Mouse (Mus musculus): ENCODE measurements around the gene Paqr3.

DNA sequence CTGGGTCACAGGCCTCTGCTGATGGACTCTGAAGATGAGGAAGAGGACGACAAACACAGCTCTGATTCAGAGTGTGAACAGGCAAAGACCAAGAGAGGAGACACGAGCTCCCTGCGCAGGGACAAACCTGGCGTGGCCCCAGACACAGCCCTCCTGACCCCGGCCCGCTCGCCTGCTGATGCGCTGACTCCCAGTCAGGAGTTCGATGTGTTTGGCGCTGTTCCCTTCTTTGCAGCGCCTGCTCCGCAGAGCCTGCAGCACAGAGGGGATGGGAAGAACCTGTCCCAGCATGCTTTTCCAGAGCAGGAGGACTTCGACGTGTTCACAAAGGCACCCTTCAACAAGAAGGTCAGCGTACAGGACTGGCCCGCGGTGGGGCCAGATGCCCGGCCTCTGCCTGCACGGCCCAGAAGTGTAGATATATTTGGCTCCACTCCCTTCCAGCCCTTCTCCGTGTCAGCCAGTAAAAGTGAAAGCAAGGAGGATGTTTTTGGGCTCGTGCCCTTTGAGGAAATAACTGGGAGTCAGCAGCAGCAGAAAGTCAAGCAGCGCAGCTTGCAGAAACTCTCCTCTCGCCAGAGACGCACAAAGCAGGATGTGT, 24.3 kb downstream of the Paqr3 start:
- TF ChIP-seq CTCF (IDR thresholded peaks at IDR 0.05; ENCODE audit: low read depth) (no peak), EP300 (IDR thresholded peaks at IDR 0.05; ENCODE audit: low read depth) (no peak)

All from heart, postnatal 0 days (tissue).